Mouse (Mus musculus): ENCODE measurements at regions not wholly inside any gene's neighbourhood (a gene's known extent, or its start where the extent isn't known, plus 50 kb on each side); places are given as distances from the start of the nearest gene placed in this dataset.

DNA sequence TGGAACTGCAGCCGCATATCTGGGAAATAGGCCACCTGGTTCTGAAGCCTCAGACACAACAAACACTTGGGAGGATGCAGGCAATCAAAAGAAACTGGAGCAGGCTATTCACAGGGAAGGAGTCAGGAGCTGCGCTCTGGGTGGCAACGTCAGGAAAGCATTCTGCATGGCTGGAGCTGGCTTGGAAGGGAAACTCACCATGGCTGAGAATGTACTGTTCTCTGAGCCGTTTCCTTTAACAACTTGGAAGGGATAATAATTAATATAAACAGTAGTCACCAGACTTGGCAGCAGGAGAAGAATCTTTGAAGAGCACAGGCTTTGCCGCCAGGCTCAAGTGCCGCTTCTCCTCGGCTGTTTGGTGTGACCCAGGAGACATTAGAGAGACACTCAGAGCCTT is 434.5 kb downstream of the Tns3 start:
- in situ Hi-C loops (cut with MboI, MseI) = loop anchor here in 1 of 2 experiments (25.0 kb wide), 1 partner anchor 1017 kb away; the partner anchor contains the start of gene Igfbp3

- in situ Hi-C loops (cut with MboI, MseI) = loop anchor here in 1 of 2 experiments (25.0 kb wide), 1 partner anchor 1016 kb away; the partner anchor contains the start of gene Igfbp3
These were observed 436.4 kb downstream of the Tns3 start for GRCm38 (mm10) chr11:8227772-8228425.

DNA sequence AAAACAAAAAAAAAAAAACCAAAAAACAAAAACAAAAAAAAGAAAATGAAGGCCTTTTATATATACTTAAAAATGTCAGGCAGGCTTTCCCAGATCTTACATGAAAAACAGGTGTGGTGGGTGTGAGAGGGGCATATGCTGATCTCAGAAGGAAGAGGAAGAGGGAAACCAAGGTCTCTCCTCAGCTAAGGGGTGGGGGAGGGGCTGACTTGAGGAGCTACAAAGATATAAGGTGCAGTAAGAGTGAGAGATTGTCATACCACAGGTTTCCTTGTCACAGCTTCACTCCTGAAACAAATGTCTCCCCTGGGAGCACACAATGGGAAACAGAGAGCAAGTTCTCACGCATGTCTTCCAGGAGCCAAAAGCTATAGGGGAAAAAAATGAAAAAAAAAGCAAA is 440.0 kb downstream of the Tns3 start:
- in situ Hi-C loops (cut with MboI, MseI) = no loop called here

- in situ Hi-C loops (cut with MboI, MseI) = no loop called here
These were observed 443.7 kb downstream of the Tns3 start for GRCm38 (mm10) chr11:8220618-8221017.

DNA sequence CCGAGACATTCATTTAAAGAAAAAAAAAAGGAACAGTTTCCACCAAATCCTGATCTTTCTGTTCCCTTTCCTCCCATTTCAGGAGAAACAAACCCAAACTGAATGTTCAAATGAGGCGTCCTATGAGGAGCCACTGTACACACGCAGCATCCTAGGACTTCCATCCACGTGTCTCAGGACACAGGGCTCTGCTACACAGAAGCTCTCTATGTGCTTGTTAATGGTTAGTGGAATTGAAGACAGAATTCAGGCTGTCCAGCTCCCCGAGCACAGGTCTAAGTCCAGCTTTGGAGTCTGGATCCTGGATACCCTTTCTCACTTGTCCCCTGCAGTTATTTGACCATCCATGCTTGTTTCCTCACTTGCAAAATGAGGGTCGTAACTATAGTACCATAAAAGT is 444.4 kb downstream of the Tns3 start:
- in situ Hi-C loops (cut with MboI, MseI) = no loop called here

GRCm38 (mm10) chr11:8215634-8216033 is 448.7 kb downstream of the Tns3 start:
- in situ Hi-C loops (cut with MboI, MseI) = no loop called here

DNA sequence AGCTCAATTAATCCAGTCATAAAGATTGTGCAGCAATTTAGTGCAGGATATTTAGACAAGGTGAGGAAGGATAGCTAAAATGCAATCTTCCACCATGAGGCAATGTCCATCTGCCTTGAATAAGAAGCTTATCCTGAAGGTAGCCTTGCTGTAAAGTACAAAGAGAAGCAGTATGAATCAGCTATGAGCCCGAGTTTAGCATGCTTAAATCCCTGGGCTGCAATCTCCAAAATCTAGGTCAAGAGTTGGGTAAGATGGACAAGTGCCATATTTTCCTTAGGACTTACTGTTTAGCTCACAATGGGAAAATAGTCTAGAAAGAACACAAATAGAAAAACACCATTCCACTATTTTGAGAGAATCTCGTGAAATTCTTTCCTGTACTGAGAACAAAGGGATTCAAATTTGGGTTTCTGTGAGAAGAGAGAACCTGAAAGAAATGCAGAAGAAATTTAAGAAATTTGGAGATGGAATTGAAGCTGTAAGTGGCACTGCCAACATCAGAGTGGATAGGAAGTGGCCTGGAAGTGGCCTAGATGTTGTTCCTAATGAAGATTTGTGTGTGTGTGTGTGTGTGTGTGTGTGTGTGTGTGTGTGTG is 449.9 kb downstream of the Tns3 start:
- in situ Hi-C loops (cut with MboI, MseI) = no loop called here

GRCm38 (mm10) chr11:8213130-8213529 is 451.2 kb downstream of the Tns3 start:
- in situ Hi-C loops (cut with MboI, MseI) = no loop called here

- in situ Hi-C loops (cut with MboI, MseI) = no loop called here
These were observed 451.6 kb downstream of the Tns3 start for GRCm38 (mm10) chr11:8212714-8213113.

- in situ Hi-C loops (cut with MboI, MseI) = no loop called here
These were observed 455.3 kb downstream of the Tns3 start for GRCm38 (mm10) chr11:8209041-8209440.

DNA sequence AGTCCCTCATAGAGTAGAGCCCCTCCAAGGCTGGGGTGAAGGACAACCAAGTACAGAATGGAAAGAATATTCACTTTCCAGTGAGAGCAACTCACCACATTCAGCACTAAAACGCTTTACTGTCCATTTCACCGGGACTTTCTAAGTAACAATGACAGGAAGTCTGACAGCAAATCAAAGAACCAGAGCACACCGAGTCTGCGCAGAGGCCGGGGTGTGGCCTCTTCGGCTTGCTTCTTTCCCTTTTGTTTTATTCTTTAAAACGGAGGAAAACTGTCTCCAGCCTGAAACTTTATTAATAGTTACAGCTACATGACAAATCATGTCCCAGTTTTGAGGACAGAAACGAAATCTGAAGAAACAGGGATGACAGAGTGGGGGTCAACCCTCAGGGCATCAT is 465.0 kb downstream of the Tns3 start:
- in situ Hi-C loops (cut with MboI, MseI) = no loop called here

All from T-helper 17 cell (primary cell).